Mouse (Mus musculus) T-cell, adult 66 days (primary cell): Measurements from ENCODE around the gene Hexb. TPM values are rescaled to one million over a fixed set of nuclear protein-coding genes. Genes with fewer than 3 reads are reported as not detected.

Experiments used
- total RNA-seq, 2 experiments: library from RNA; stranded (reverse); gene quantifications; 3 replicates in 1 of 2; 4 replicates in 1 of 2; pipeline ENCODE4 v1.2.4; 2023

The Hexb gene
- 10 to 100 TPM; 32.9 to 34.0 TPM for total RNA-seq

GRCm38 (mm10) chr13:97197932-97198562, at the start of gene Hexb:
Hexb (minus strand) TSS chr13:97198357.

GRCm38 (mm10) chr13:97240965-97241786, 43.0 kb upstream of the Hexb start, which contains the start of gene Enc1:
Enc1 (plus strand) TSS chr13:97241105.

GRCm38 (mm10) chr13:97137466-97138400, 60.4 kb downstream of the Hexb start, which contains the start of the genes Gfm2 and Nsa2:
Gfm2 (plus strand) TSS chr13:97137937.
Nsa2 (minus strand) TSS chr13:97137937.

Other genes with a start within 250 kb of the Hexb start
- gene 1700029F12Rik, start 164.0 kb downstream of the Hexb start, total RNA-seq = not detected
- gene Fam169a, start 131.1 kb downstream of the Hexb start, total RNA-seq = not detected
- gene Gm6169, start 99.1 kb downstream of the Hexb start, total RNA-seq = 1 to 10 TPM in 1 of 2 experiments, not detected in 1; 3.5 TPM
- gene Gfm2, start 60.4 kb downstream of the Hexb start, total RNA-seq = 10 to 100 TPM; 28.0 to 31.1 TPM
- gene Nsa2, start 60.4 kb downstream of the Hexb start, total RNA-seq = 100 to 1,000 TPM; 162 to 196 TPM
- gene Enc1, start 42.7 kb upstream of the Hexb start, total RNA-seq = 10 to 100 TPM; 24.0 to 26.4 TPM